Mouse (Mus musculus) right cerebral cortex, adult 18-20 months (tissue): ENCODE results near the gene Gal3st4.
A peak's percentile ranks its signal among the peaks of the same experiment; 100 is the strongest.

Source experiments
- DNase-seq: peaks from one replicate; pipeline ENCODE4 v3.0.0; 2022; ENCODE audit warnings: mixed read lengths

Gal3st4 gene

GRCm38 (mm10) chr5:138272409-138272923, at the start of gene Gal3st4:
TSS of gene Gal3st4 (minus strand) at chr5:138272840.
- no peak for DNase-seq

DNA sequence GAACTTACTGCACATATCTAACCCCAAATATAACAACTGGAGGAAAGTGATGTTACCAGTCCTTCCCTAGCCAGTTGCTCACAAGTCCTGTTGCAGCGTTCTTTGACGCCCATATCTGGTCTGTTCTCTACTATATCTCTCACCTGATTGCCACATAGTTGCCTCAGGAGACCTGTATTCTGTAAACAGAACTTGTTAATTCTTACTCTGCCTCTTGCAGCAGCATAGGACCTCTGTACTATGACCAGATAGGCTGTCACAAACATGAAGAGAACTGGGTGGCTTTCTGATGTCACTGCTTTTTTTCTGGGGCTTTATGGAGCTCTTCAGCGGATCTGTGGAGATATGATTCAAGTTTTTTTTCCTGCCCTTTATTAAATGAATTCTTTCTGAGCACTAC, 40.2 kb upstream of the Gal3st4 start:
- DNase-seq, result no peak

DNA sequence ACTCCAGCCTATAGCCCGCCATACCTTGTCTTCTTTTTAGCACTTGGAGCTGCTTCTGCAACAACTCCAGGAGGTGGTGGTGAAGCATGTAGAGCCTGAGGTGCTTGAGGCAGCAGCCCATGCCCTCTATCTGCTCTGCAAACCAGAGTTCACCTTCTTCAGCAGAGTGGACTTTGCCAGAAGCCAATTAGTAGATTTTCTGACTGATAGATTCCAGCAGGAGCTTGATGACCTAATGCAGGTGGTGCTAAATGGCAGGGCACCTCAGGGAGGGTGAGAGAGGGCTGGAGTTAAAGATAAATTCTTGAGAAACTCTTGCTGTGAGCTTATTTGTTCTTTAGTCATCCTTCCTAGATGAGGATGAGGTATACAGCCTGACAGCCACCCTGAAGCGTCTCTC, 27.0 kb upstream of the Gal3st4 start:
- DNase-seq, result no peak

- no peak for DNase-seq
Observed at GRCm38 (mm10) chr5:138294158-138294557, 21.5 kb upstream of the Gal3st4 start.

DNA sequence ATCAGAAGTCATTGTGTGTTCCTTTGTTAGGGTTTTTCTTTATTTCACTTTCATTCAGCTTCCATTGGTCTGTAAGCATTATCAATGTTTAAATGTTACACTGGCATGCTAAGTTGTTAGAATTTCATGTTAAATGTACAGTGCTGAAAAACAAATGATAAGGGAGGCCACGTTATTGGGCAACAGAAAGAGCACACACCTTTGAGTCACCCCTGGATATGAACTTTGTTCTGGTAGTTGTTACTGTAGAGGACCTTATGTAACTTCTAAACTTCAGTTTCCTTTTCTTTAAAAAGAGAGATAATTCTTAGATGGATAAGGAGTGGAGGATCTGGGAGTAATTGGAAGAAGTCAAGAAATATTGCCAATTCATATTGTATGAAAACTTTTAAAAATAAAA, 19.0 kb upstream of the Gal3st4 start:
- no peak for DNase-seq

GRCm38 (mm10) chr5:138287861-138288260, 15.2 kb upstream of the Gal3st4 start:
- no peak for DNase-seq

- DNase-seq, result no peak
Observed at GRCm38 (mm10) chr5:138283540-138283939, 10.9 kb upstream of the Gal3st4 start.

DNA sequence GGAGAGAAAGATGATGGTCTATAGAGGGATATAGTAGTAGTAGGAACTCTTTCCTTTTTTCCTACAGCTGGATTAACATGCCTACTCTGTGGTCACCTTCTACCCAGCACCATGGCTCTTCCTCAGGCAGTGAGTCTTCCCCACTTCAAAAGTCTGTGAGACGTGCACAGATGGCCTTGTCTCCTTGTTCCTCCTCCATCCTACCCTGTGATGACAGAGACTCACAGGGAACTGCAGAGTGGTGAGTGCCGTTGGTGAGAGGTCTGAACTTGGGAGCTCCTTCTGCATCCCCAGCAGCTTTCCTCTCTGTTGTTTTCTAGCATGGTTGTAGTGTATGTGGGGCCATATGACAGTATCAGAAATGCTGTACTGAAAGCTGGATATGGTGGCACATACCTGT, 9.2 kb upstream of the Gal3st4 start:
- no peak for DNase-seq

GRCm38 (mm10) chr5:138280829-138281228, 8.2 kb upstream of the Gal3st4 start:
- DNase-seq, result no peak

DNA sequence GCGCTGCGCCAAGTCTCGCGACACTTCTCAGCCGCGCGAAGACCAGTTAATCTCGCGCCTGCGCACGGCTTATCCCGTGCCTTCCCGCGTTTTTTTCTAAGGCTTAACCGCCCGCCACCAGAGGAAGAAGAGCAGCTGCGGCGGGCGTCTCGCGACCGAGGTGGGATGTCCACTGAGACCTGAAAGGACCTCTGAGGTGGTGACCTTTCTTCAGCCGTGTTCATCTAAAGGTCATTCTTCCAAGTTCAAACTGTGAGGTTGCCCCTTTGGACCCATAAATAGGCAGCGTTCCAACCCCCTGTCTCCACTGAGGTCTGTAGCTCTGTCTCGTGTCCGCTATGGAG, 7.8 kb upstream of the Gal3st4 start:
- no peak for DNase-seq

DNA sequence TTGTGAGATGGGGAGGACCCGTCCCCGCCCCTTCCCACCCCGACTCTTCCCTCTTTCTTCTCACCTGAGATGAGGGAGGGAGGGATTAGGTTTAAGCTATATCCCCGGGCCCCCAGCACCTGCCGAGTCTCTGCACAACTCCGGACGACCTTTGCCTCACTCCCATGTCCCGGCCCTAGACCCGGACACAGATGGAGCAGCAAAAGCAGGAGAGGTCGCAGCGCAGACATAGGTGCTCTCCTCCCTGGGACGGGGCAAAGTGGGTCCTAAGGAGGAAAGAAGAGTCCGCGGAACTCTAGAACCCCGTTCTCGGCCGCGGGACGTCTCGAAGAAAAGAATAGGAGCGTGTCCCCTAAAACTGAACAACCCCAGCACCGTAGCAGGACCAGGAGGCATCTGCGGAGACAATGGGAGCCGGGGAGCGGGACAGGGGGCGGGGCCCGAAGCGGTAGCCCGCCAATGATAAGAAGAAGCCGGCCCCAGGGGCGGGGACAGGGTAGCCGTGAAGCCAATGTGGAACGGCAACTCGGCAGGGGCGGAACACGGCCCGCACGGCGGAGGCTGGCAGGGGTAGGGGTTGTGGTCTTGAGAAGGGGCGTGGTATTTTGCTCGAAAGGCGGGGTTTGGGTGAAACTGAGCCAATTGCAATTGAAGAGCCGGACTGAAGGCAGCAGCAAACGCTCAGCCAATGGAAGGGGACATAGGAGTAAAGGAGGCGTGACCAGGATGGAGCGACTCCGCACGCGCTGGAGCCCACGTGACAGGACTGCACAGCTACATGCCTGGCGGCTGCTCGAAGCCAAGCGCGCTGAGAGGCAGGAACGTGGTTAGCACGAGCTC, 7.2 kb upstream of the Gal3st4 start, which contains the start of the genes Gm43720, Gpc2 and Stag3:
Gm43720 (minus strand) TSS at position 374 of the 840 bp plus-strand sequence.
Gpc2 (minus strand) TSS at position 421 of the 840 bp plus-strand sequence.
Stag3 (plus strand) TSS at position 656 of the 840 bp plus-strand sequence.
- peak; percentile 77 for DNase-seq

DNA sequence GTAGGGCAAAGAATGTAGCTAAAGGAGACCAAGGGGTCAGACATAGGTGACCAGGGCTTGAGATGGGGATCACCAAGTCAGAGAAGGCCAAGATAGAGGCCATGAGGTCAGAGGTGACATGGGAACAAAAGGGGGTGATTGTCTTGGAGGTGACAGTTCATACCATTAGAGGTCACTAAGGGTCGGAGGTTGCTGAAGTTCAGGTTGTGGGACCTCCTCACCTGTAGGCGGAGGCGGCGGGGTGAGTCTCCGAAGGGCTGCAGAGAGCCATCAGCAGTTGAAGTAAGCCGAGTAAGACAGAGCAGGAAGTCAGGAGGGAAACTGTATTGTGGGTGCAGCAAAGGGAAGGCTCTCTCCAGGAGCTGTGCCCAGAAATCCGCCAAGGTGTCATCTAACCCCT, 5.4 kb upstream of the Gal3st4 start:
- no peak for DNase-seq

GRCm38 (mm10) chr5:138275216-138276050, 2.8 kb upstream of the Gal3st4 start:
- DNase-seq, result no peak

DNA sequence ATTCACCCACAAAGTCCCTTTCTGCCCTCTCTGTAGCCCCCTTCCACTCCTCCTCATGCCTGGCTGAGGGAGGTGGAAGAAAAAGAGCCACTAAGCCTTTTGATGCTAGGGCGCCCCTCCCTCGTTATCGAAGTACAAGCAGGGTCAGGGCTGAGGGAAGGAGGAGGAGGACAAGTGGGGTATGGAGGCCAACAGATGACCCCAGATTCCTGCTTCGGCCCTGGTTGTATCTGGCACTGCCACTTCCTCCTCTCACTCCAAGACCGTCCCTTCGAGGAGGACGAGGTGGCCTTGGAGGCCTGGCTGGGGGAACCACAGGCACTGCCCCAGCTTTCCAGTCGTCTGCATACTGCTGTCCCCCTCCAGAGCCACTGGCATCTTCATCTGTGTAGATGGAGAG, 1.5 kb upstream of the Gal3st4 start:
- no peak for DNase-seq

GRCm38 (mm10) chr5:138271232-138271631, 1.4 kb downstream of the Gal3st4 start:
- no peak for DNase-seq

DNA sequence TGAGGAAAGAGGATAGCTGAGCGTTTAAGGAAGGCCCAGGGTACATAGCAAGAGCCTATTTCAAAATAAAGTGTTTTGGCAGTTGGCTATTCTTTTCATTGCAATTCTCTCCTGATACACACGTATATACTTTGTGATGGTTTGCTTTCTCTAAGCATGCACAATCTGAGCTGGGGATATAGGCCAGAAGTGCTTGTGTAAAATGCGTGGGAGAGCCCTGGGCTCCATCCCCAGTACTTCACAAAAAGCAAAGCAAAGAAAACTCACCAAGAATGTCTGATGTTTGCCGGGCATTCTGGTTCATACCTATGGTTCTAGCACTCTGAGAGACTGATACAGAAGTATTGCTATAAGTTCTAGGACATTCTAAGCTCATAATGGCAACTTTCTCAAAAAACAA, 3.7 kb downstream of the Gal3st4 start:
- DNase-seq, result no peak

- DNase-seq, result no peak
Observed at GRCm38 (mm10) chr5:138267114-138267513, 5.5 kb downstream of the Gal3st4 start.

GRCm38 (mm10) chr5:138265712-138266111, 6.9 kb downstream of the Gal3st4 start:
- DNase-seq, result no peak

DNA sequence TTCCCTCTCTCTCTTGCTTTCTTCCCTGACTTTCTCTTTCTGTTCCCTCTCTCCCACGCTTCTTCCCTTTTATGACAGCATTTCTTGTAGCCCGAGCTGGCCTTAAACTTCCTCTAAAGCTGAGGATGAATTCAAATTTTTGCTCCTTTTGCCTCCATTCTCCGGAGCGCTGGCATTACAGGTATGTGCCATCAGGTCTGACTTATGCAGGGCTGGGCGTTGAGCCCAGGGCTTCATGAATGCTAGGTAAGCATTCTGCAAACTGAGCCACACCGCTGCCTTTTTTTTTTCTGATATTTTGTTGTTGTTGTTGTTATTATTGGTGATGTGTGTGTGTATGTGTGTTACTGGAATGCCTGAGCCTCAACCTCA, 8.4 kb downstream of the Gal3st4 start:
- no peak for DNase-seq

- DNase-seq, result peak; percentile 95
Observed at GRCm38 (mm10) chr5:138263260-138264206, 9.1 kb downstream of the Gal3st4 start, which contains the start of gene BC037034. TSS of gene BC037034 (minus strand) at chr5:138264033.

DNA sequence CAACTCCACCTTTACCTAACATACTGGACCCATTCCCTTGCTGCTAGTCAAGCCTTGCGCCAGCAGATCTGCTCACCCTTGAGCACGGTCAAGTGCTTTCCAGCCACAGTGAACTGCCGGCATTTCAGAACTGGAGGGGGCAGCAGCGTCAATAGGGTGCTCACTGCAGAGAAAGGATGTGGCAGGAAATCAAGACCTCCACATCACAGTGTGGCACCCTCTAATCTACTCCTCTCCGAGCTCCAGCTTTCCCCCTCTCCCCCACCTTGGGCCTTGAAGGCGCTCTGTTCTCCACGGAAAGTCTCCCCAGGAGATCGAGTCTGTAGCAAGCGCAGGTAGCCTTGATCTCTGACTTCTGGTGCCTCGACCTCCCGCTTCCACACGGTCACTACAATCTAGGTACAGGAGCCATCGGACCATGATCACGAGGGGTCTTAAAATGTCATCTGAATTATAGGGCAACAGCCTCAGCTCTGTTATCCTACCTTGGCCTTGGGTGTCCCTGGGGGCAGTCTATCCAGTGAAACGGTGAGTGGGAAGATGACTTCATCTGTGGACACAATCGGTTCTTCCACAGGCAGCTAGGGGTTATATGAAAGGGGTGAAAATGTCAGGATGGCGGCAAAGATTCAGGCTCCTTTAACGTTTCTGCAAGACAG, 9.9 kb downstream of the Gal3st4 start:
- no peak for DNase-seq

DNA sequence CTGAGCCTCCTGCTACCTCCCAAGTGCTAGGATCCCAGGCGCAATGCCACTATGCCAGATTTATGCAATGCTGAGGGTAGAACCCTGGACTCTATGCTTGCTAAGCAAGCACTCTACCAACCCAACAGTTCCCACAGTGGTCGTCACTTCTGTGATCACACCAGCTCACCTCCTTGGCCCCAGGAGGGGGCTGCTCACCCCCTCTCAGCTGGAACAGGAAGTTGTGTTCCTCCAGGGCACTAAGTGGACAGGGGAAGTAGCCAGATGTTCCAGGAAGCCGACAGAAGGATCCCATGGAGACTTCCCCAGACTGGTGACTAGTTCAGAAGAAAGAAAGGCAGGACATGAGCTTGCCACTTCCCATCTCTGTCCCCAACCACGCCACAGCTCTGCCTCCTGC, 10.6 kb downstream of the Gal3st4 start:
- no peak for DNase-seq
